Mouse (Mus musculus): ENCODE data around the gene Mc3r. TPM values are rescaled to one million over a fixed set of nuclear protein-coding genes. Genes with fewer than 3 reads are reported as not detected.

Gene Mc3r
- polyA plus RNA-seq, 1 experiment from 2014 or later = not detected

DNA sequence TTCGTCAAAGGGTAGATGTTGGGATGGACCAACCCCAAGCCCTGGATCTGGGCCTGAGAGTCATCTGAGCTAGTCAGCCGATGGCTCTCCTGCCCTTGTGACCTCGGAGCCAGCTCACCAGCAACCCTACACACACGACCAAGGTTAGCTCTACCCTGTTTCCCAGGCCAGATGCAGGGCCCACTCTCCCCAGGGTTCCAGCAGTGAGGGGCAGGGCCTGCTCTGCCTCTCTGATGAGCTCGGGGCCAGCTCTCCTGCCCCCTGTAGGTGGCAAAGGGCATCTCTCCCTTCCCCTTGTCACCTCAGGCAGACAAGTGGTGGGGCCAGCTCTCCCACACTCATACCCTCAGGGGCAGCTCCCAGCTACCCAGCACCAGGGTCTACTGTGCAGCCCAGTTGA is 29.1 kb upstream of the Mc3r start:
- H3K4me3 ChIP-seq (ENCODE audit: low read depth, low read length) = no peak overlapping the region
- H3K4me2 ChIP-seq = no peak overlapping the region
- H3K27me3 ChIP-seq (ENCODE audit: control insufficient read depth, insufficient read depth, low read length) = no peaks in the 10 kb centered on the region
- no peak for ATAC-seq (ENCODE audit: low FRiP score)
- H3K9me3 ChIP-seq (ENCODE audit: control insufficient read depth, low read length) = no peaks in the 10 kb centered on the region
- DNase-seq (ENCODE audit: low spot score, missing footprints) = no peak
- WGBS = 59% methylated on average over 5 of the region's 5 CpGs
- H3K36me3 ChIP-seq (ENCODE audit: control insufficient read depth, insufficient read depth, low read length) = no peaks in the 10 kb centered on the region
- H3K9ac ChIP-seq (ENCODE audit: low read length) = no peak overlapping the region
- no peak overlapping the region for H3K27ac ChIP-seq (ENCODE audit: low read depth, low read length)
- no peaks in the 10 kb centered on the region for H3K4me1 ChIP-seq (ENCODE audit: control insufficient read depth, insufficient read depth, low read length)

DNA sequence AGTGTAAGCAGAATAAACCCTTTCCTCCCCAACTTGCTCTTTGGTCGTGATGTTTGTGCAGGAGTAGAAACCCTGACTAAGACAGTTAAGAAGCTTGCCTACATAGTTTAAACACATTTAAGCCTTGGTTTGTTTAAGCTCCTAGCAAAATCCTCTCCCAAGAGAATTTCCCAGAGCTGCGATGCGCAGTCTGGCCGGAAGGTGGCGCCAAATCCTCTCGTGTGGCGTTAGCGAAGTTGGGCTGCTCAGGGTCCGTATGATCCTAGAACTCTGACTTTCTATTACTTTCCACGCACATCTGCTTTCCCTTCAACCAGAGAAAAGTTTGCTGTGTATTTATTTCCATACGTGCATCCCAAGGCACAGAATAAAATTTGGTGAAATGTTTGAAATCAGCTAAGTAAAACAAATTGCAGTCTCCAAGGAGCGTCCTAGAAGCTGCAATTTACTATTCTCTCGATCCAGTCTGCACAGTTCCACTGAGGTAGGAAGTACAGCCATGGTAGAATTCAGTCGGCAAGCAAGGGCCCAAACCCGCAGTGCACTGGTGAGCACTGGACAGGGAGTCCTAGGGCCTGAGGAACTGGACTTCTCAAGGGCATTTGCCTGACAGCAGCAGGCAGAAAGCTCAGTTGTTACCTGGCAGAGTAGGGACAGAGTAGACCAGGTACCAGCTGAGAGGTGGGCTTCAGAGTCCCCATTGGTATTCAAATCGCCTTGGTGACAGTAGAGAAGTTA is 26.5 kb upstream of the Mc3r start:
- Histone ChIP-seq H3K9me3 (ENCODE audit: control insufficient read depth, low read length) (no peaks in the 10 kb centered on the region), H3K9ac (ENCODE audit: low read length) (no peak overlapping the region), H3K27me3 (ENCODE audit: control insufficient read depth, insufficient read depth, low read length) (no peaks in the 10 kb centered on the region), H3K27ac (ENCODE audit: low read depth, low read length) (no peak overlapping the region), H3K4me3 (ENCODE audit: low read depth, low read length) (no peak overlapping the region), H3K36me3 (ENCODE audit: control insufficient read depth, insufficient read depth, low read length) (no peaks in the 10 kb centered on the region), H3K4me2 (no peak overlapping the region), H3K4me1 (ENCODE audit: control insufficient read depth, insufficient read depth, low read length) (no peaks in the 10 kb centered on the region)
- DNase-seq (ENCODE audit: low spot score, missing footprints) (peak; percentile 100), ATAC-seq (ENCODE audit: low FRiP score) (peak; percentile 16; the same call in 1 of the 2 replicates)
- WGBS = 9% methylated on average over 16 of the region's 16 CpGs

DNA sequence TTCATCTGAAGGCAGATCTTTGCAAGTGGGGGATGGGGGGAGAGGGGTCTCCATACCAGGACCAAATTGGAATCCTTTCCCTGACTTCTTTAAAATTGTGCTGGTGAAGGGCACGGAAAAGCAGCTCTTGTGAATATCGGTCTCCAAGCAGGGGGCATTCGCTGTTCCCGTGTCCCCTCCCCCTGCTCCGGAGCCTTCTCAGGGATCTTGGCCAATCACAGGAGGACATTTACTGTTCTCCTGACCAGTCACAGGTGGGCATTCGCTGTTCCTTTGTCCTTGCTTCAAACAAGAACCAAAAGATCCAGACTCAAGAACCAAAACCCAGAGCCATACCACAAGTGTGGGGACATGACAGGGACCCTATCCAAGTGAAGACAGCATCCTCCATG is 25.9 kb upstream of the Mc3r start:
- Histone ChIP-seq H3K4me2 (no peak overlapping the region), H3K9ac (ENCODE audit: low read length) (no peak overlapping the region), H3K4me1 (ENCODE audit: control insufficient read depth, insufficient read depth, low read length) (no peaks in the 10 kb centered on the region), H3K9me3 (ENCODE audit: control insufficient read depth, low read length) (no peaks in the 10 kb centered on the region), H3K27ac (ENCODE audit: low read depth, low read length) (no peak overlapping the region), H3K4me3 (ENCODE audit: low read depth, low read length) (no peak overlapping the region), H3K36me3 (ENCODE audit: control insufficient read depth, insufficient read depth, low read length) (no peaks in the 10 kb centered on the region), H3K27me3 (ENCODE audit: control insufficient read depth, insufficient read depth, low read length) (no peaks in the 10 kb centered on the region)
- DNase-seq (ENCODE audit: low spot score, missing footprints) (no peak), ATAC-seq (ENCODE audit: low FRiP score) (no peak)
- WGBS = 16% methylated on average over 6 of the region's 6 CpGs

DNA sequence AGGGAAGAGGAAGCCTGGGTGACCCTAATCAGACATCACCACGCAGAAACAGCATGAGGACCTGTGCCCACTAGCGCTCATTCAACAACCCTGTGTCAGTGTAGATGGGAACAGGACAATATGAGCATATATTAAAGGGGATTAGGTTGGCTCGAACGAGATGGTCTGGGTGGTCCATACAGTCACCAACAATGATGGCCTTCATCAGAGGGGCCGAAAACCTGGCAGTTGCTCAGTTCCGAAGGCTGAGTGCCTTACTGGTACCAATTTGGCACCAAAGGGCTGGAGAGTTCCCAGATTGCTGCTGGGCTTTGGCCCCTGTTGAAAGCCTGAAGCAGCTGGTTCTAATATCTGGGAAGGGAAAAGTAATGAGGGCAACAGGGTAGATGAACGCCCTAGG is 25.4 kb upstream of the Mc3r start:
- no peak for ATAC-seq (ENCODE audit: low FRiP score)
- H3K9ac ChIP-seq (ENCODE audit: low read length) = no peak overlapping the region
- no peaks in the 10 kb centered on the region for H3K27me3 ChIP-seq (ENCODE audit: control insufficient read depth, insufficient read depth, low read length)
- H3K9me3 ChIP-seq (ENCODE audit: control insufficient read depth, low read length) = no peaks in the 10 kb centered on the region
- no peaks in the 10 kb centered on the region for H3K36me3 ChIP-seq (ENCODE audit: control insufficient read depth, insufficient read depth, low read length)
- DNase-seq (ENCODE audit: low spot score, missing footprints) = no peak
- no peak overlapping the region for H3K4me3 ChIP-seq (ENCODE audit: low read depth, low read length)
- H3K27ac ChIP-seq (ENCODE audit: low read depth, low read length) = no peak overlapping the region
- 79% methylated on average over 7 of the region's 7 CpGs for WGBS
- H3K4me2 ChIP-seq = no peak overlapping the region
- H3K4me1 ChIP-seq (ENCODE audit: control insufficient read depth, insufficient read depth, low read length) = no peaks in the 10 kb centered on the region

DNA sequence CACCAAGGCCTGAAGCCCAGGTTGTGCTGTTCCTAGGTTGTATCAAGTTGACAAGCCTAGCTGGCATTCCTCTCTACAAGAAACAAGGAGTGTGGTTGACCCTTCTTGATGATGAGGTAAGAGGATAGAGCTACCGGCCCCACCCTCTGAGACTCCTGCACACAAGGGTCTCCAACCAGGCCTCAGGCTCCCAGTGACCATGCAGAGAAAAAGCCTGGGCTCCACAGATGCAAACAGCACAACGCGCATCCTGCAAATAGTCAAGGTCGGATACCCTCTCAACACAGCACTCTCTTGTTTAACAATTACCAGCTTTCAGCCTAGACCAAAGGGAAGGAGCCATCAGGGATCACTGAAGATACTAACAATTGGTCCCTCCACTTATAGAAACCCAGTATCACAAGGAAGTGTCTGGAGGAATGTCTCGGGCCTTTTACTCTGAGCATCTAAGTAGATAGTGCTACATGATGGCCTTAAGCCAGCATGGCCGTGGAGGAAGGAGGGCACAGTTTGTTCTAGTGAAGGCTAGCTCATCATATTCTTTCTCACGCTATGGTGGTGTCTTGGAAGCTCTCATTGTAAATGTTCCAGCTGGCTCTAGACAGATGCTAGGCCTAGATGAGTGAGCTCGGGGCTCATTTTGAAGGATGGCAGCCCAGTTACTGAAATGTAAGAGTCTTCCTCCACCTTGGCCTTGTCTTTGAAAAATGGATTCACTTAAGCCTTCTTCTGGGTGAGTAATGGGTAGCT is 24.7 kb upstream of the Mc3r start:
- H3K4me2 ChIP-seq = no peak overlapping the region
- H3K9ac ChIP-seq (ENCODE audit: low read length) = no peak overlapping the region
- ATAC-seq (ENCODE audit: low FRiP score) (no peak), DNase-seq (ENCODE audit: low spot score, missing footprints) (no peak)
- 87% methylated on average over 8 of the region's 8 CpGs for WGBS
- no peaks in the 10 kb centered on the region for H3K9me3 ChIP-seq (ENCODE audit: control insufficient read depth, low read length)
- no peak overlapping the region for H3K4me3 ChIP-seq (ENCODE audit: low read depth, low read length)
- no peaks in the 10 kb centered on the region for H3K4me1 ChIP-seq (ENCODE audit: control insufficient read depth, insufficient read depth, low read length)
- no peak overlapping the region for H3K27ac ChIP-seq (ENCODE audit: low read depth, low read length)
- no peaks in the 10 kb centered on the region for H3K27me3 ChIP-seq (ENCODE audit: control insufficient read depth, insufficient read depth, low read length)
- no peaks in the 10 kb centered on the region for H3K36me3 ChIP-seq (ENCODE audit: control insufficient read depth, insufficient read depth, low read length)

DNA sequence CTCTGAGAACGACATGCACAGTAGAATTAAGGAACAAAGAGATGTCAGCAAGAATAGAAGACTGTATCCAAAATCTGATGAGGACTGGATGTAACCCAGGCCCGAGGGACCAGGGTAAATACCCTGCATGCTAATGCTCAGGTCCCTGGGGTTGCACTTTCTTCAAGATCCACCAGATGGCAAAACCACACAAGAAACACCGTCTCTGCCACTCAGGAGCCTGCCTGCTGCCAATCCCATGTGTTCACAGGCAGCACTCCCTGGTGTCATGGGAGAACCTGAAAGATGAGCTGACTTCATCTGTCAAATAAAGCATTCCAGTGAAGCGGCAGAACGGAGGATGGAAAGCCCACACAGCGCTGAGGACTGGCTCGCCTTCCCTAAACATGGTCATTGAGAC is 21.3 kb upstream of the Mc3r start:
- Histone ChIP-seq H3K4me1 (ENCODE audit: control insufficient read depth, insufficient read depth, low read length) (no peaks in the 10 kb centered on the region), H3K9ac (ENCODE audit: low read length) (no peak overlapping the region), H3K4me3 (ENCODE audit: low read depth, low read length) (no peak overlapping the region), H3K36me3 (ENCODE audit: control insufficient read depth, insufficient read depth, low read length) (no peaks in the 10 kb centered on the region), H3K27ac (ENCODE audit: low read depth, low read length) (no peak overlapping the region), H3K4me2 (no peak overlapping the region), H3K27me3 (ENCODE audit: control insufficient read depth, insufficient read depth, low read length) (no peaks in the 10 kb centered on the region), H3K9me3 (ENCODE audit: control insufficient read depth, low read length) (no peaks in the 10 kb centered on the region)
- DNase-seq (ENCODE audit: low spot score, missing footprints) = no peak
- peak; percentile 66; the same call in 1 of the 2 replicates for ATAC-seq (ENCODE audit: low FRiP score)
- 44% methylated on average over 7 of the region's 7 CpGs for WGBS

DNA sequence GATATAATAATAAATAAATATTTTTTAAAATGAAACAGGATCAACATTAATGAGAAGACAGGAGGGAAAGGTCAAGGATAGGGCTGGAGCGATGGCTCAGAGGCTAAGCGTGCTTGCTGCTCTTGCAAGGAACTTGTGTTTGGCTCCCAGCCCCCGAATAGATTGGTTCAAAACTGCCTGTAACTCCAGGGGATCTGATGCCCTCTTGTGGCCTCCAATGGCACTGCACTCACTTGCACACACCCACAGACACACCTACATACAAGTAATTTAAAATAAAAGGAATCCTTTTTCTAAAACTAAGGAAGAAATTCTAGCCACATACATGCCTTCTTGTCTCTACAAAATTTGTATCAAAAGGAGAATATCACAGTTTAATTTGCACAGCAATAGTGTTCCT is 20.5 kb upstream of the Mc3r start:
- H3K9me3 ChIP-seq (ENCODE audit: control insufficient read depth, low read length) = no peaks in the 10 kb centered on the region
- H3K27me3 ChIP-seq (ENCODE audit: control insufficient read depth, insufficient read depth, low read length) = no peaks in the 10 kb centered on the region
- DNase-seq (ENCODE audit: low spot score, missing footprints) (no peak), ATAC-seq (ENCODE audit: low FRiP score) (no peak)
- H3K27ac ChIP-seq (ENCODE audit: low read depth, low read length) = no peak overlapping the region
- no peak overlapping the region for H3K4me3 ChIP-seq (ENCODE audit: low read depth, low read length)
- H3K9ac ChIP-seq (ENCODE audit: low read length) = no peak overlapping the region
- no peaks in the 10 kb centered on the region for H3K36me3 ChIP-seq (ENCODE audit: control insufficient read depth, insufficient read depth, low read length)
- no peak overlapping the region for H3K4me2 ChIP-seq
- 96% methylated on average over 3 of the region's 3 CpGs for WGBS
- no peaks in the 10 kb centered on the region for H3K4me1 ChIP-seq (ENCODE audit: control insufficient read depth, insufficient read depth, low read length)

DNA sequence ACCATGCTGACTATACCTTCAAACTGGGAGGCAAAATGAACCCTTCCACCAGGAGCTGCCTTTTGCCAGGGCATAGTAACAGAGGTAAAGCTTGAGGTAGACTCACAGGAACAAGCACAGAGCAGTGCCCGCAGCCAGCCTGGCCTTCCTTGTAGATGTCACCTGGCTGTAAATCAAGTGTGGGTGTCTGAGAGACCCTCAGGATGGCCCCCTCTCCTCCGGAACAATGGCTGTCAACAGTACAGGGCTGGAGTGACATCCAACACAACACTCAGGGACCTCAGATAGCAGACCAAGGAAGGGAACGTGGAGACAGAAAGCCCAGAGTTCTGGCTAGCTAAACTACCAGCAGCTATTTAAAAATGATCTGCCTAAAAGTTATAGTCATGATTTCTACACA is 19.1 kb upstream of the Mc3r start:
- H3K9ac ChIP-seq (ENCODE audit: low read length) = no peak overlapping the region
- H3K27me3 ChIP-seq (ENCODE audit: control insufficient read depth, insufficient read depth, low read length) = no peaks in the 10 kb centered on the region
- no peak overlapping the region for H3K4me2 ChIP-seq
- H3K36me3 ChIP-seq (ENCODE audit: control insufficient read depth, insufficient read depth, low read length) = no peaks in the 10 kb centered on the region
- no peak overlapping the region for H3K4me3 ChIP-seq (ENCODE audit: low read depth, low read length)
- ATAC-seq (ENCODE audit: low FRiP score) = no peak
- no peak overlapping the region for H3K27ac ChIP-seq (ENCODE audit: low read depth, low read length)
- WGBS = 82% methylated on average over 3 of the region's 3 CpGs
- no peak for DNase-seq (ENCODE audit: low spot score, missing footprints)
- H3K4me1 ChIP-seq (ENCODE audit: control insufficient read depth, insufficient read depth, low read length) = no peaks in the 10 kb centered on the region
- no peaks in the 10 kb centered on the region for H3K9me3 ChIP-seq (ENCODE audit: control insufficient read depth, low read length)

DNA sequence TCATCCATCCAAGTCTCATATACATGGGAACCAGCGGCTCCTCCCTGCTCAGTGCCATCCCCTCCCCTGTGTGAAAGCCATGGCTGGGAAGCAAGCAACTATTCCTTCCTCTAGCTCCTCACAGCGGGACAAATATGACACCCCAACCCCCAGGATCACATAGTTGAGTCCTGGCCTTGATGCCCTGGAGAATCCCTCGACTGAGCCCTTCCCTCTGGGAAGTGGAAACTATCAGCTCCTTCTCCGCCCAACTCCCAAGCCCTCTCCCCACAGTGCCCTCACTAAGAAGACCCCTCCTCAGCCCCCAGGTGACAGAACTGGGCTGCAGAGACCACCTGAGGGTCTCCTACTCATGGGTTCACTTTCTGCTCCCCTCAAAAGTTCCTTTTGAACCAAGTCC is 18.2 kb upstream of the Mc3r start:
- Histone ChIP-seq H3K27ac (ENCODE audit: low read depth, low read length) (no peak overlapping the region), H3K27me3 (ENCODE audit: control insufficient read depth, insufficient read depth, low read length) (no peaks in the 10 kb centered on the region), H3K9me3 (ENCODE audit: control insufficient read depth, low read length) (no peaks in the 10 kb centered on the region), H3K4me2 (no peak overlapping the region), H3K9ac (ENCODE audit: low read length) (no peak overlapping the region), H3K36me3 (ENCODE audit: control insufficient read depth, insufficient read depth, low read length) (no peaks in the 10 kb centered on the region), H3K4me3 (ENCODE audit: low read depth, low read length) (no peak overlapping the region), H3K4me1 (ENCODE audit: control insufficient read depth, insufficient read depth, low read length) (no peaks in the 10 kb centered on the region)
- DNase-seq (ENCODE audit: low spot score, missing footprints) (no peak), ATAC-seq (ENCODE audit: low FRiP score) (no peak)
- 78% methylated on average over 4 of the region's 4 CpGs for WGBS

All from midbrain, embryonic 11.5 days (tissue).